Mouse (Mus musculus) cerebellum, postnatal 14 days (tissue): ENCODE data around the gene Sapcd1.
"Not testable (repeated sequence)": the region's sequence is repeated elsewhere in the genome, so short reads cannot be mapped to it uniquely, and the experiment has no call there.

ENCODE experiments used
- DNase-seq, 2 experiments: peaks; one replicate each; pipeline ENCODE4 v3.0.0; 2021; ENCODE audit warnings: mixed read lengths in 2 of 2

Gene Sapcd1

DNA sequence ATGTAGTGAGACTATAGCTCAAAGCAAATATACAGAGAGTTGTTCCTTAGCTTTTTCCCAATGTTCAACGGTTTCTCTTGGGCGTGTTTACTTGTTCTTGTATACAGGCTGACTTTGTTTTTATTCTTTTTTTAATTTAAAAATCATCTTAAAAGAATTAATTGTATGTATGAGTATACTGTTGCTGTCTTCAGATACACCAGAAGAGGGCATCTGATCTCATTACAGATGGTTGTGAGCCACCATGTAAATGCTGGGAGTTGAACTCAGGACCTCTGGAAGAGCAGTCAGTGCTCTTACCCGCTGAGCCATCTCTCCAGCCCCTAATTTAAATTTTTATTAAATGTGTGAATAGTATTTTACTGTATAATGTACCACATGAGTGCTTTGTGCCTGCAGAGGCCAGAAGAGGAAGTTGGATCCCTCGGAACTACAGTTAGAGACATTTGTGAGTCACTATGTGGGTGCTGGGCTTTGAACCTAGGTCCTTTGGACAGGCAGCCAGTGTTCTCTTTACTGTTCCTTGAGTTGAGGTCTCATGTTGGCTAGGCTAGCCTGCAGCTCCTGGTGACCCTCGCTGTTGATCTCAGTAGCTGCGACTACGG, 20.3 kb downstream of the Sapcd1 start:
- DNase-seq = no peak

DNA sequence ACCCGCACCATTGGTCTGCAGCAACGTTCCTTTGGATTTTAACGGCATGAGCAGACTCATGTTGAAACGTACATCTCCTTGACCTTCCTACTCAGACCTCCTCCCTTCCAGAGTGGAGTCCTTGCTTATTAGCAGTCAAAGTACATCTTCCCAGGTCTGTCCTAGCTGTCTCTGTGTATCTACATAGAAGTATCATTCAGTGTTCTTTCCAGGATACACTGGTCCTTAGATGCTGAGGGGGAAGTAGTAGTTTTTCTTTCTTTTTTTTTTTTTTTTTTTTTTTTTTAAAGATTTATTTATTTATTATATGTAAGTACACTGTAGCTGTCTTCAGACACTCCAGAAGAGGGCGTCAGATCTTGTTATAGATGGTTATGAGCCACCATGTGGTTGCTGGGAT, 21.9 kb downstream of the Sapcd1 start:
- DNase-seq = not testable (repeated sequence)

DNA sequence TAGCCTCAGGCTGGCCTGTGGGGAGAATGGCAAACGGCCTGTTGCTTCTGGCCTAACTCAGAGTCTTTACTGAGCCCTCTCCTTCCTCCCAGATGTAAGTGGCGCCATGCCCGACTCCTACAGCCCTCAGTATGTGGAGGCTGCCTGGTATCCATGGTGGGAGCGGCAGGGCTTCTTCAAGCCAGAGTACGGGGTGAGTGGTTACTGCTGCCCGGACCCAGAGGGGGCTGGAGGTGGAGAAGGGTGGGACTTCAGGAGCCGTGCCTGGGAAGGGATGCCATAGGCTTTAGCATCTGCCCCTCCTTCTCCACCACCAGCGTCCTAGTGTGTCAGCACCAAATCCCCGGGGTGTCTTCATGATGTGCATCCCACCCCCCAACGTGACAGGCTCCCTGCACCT, 22.7 kb downstream of the Sapcd1 start:
- DNase-seq = peak in 1 of 2 experiments; percentile 12

DNA sequence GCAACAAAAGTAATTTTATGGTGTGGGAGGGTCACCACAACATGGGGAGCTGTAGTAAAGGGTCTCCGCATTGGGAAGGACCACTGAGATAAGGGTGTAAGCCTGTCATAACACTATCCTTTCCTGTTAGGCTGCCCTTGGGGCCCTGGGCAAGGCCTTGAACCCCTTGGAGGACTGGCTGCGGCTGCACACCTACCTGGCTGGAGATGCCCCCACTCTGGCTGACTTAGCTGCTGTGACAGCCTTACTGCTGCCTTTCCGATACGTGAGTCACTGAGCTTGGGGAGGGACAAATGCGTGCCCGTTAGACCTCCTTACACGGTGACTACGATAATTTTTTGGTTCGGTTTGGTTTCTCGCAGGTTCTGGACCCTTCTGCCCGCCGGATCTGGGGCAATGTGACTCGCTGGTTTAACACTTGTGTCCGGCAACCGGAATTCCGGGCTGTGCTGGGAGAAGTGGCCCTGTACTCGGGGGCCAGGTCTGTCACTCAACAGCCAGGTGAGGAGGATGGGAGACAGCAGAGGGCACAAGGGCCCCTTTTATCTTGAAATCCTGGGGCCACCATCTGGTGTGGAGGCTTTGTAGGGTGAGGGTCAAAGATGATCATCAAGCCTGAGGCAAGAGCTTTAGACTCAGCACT, 23.6 kb downstream of the Sapcd1 start:
- no peak for DNase-seq

DNA sequence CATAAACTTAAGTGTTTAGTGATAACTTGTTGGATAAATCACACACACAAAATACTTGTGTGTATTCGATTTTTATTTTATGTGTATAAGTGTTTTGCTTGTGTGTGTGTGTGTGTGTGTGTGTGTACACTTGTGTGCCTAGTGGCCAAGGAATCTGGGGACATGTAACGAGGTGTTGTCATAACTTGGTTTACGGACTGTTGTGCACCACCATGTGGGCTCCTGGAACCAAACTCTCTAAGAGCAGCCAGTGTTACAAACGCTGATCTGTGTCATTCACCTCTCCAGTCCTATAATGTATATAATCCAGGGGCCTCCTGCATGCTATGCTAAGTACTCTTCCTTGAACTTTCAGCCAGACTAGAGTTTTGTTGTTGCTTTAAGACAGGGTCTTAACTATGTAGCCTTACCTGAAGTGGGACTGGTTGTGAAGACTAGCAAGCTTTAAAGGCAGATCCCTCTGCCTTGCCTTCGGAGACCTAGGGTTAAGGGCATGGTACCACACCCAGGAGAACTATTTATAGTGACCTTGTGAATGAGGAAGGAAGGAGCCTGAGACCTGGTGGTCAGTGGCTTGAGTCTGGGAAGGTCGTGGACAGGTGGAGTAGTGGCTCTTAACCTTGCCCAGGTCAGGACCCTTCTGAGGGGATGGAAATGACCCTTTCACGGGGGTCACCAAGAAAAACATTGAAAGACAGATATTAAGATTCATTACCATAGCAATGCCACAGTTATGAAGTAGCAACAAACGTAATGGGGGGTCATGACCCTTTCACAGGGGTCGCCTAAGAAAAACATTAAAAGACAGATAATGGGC, 24.6 kb downstream of the Sapcd1 start:
- DNase-seq = no peak

DNA sequence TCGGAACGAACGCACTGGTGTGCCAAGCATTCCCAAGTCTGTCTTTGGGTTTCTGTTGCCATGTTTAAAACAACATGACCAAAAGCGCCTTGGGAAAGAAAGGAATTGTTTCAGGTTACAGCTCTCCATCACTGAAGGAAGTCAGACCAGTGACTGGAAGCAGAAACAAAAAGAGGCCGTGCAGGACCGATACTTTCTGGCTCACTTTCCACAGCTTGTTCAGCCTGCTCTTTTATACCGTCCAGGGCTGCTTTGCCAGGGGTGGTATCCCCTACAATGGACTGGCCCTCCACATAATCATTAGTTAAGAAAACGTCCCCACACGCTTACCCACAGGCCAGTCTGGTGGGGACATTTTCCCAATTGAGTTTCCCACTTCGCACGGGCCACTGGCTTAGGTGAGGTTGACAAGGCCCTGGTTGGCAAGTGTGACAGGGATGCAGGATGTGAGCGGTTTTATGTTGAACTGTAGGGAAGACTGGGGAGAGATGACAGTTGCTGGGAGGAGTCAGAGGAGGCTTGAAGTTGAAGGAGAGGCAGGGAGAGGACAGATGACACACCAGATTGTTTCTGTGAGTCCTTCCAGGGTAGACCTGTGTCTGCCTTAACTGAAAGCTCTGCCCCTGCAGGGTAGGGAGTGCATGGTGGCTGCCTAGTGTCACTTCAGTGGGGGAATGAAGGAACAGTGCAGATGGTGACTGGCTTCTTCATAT, 25.5 kb downstream of the Sapcd1 start:
- peak in 1 of 2 experiments; percentile 24 for DNase-seq

DNA sequence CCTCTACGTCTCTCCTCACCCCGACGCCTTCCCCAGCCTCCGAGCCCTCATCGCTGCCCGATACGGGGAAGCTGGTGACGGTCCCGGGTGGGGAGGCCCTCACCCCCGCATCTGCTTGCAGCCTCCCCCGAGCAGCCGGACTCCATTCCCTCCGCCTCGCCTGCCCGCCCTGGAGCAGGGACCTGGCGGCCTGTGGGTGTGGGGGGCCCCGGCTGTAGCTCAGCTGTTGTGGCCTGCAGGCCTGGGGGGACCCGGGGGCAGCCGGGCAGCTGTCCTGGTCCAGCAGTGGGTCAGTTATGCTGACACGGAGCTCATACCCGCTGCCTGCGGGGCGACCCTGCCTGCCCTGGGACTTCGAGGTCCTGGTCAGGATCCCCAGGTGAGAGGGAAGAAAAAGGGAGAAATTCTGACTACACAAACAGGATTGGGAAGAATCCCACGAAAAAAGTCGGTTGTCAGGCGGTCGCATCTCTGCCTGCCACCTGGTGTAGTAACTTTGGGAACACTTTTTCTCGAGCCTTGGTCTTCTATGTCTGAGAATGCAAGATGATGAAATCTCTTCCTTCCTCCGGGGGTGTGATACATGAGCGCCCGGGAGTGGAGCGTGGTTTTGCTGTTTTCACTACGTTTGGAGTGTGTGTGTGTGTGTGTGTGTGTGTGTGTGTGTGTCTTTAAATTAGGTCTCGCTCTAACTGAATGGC, 26.2 kb downstream of the Sapcd1 start:
- peak; percentile 41 to 53 for DNase-seq

DNA sequence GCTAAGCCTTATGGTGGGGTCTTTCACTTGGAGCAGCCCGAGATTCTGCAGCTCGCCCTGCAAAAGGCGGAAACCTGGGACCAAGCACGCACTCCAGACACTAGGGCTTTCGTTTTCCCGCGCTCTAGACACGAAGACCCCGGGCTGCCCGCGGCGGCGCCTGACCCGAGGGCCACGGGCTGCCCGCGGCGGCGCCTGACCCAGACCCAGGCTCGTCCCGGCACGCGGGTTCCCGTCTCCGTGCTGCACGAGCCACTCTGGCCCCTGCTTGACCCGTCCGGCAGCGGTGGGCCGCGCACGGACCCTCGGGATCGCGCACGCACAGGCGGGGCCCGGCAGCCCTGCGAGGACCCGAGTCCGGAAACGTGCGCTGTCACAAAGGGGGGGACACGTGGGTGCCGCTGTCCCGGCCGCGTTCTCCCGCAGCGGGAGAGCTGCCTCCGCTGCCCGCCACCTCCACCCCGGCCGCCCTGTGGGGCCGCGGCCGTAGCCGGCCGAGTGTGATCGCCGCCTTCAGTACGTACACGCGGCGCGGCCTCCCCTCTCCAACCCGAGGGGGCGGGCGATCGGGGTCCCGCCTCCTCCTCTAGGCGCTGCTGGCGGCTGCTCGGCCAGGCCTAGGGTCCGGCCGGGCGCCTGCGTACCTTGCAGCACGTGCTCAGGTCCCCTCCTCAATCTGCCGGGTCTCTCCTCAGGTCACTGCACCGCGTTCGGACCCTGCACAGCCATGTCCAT, 26.9 kb downstream of the Sapcd1 start, which contains the start of gene Vars:
Vars (plus strand) TSS at position 271 of the 735 bp plus-strand sequence.
- DNase-seq = peak; percentile 85 to 88

DNA sequence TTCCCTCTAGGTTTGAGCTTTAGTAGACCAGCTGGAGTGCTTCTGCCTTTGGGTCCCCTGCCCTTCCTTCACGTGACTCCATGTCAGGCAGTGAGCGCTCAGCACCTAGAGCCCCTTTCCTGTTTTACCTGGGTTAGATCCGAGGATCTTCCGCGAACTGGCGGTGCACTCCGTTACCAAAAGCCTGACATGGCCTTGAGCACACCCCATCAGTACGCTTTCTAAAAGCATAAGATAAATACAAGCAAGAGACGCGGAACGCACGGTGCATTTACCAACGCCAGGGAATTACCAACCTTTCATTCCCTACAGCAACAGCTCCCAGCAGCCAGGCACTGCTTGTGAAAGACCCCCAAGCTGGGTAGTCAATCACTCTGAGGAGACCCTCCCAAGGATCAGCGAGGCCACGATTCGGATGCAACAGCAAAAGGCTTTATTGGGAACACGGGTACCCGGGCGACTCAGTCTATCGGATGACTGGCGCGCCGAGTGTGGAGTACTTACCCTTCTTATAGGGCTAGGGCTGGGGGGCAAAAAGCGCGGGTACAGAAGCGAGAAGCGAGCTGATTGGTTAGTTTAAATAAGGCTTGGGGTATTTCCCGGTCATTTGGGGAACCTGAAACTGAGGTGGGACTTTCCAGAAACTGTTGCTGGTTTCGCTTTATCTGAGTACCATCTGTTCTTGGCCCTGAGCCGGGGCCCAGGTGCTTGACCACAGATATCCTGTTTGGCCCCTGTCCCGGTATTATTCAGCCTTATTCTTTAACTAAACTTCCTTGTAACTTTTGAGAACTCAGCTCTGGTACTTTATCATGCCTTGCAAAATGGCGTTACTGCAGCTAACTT, 27.7 kb downstream of the Sapcd1 start:
- DNase-seq = peak in 1 of 2 experiments; percentile 12

DNA sequence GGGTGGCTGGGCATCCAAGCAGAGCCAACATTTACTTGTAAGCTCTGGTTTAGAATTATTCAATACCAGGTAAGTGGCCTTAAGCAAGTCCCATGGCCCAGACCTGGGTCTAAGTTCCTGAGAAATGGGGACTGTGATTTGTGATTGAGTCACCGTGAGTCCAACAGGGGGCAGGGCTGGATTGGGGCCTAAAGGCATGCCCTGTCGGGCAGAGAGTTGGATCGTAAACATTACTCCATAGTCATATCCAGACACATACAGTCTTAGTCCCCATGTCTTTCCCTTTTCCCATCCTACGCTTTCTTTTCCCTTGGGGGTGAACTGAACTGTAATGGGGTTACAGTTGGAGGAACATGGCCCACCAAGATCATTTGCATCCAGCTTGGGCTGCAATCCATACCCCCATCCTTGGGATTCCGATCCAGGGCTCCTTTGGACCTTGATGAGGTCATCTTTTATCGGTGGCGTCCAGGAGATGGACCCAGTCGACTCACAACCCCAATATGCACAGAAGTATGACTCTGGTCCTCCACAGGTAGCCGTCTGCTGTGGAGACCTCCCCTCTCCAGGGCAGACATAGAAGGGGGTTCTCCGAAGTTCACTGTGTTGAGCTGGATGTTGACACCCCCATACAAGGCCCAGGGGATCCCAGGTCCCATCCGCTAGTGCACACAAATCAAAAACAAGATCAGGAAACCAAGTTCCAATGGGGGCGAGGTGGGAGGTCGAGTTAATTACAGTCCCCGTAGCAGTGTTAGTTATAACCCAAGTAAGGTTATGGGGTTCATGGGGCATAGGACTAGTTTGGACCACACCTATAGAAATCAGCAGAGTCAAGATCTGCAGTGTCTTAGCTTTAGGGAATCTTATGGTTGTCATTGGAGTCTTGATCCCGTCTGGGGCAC, 29.0 kb downstream of the Sapcd1 start:
- no peak for DNase-seq

DNA sequence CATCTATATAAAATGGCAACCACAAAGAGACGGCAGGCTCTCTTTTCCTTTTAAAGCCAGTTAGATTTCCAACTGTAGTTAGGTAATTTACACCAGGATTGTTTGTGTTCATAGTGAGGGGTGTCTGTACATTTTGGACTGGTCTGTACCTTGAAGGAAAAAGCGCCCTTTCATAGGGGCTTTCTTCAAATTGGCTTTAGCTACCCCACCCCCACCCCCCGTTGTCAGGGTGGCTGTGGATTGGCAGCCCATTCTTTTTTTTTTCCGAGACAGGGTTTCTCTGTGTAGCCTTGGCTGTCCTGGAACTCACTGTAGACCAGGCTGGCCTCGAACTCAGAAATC, 30.7 kb downstream of the Sapcd1 start:
- no peak for DNase-seq

DNA sequence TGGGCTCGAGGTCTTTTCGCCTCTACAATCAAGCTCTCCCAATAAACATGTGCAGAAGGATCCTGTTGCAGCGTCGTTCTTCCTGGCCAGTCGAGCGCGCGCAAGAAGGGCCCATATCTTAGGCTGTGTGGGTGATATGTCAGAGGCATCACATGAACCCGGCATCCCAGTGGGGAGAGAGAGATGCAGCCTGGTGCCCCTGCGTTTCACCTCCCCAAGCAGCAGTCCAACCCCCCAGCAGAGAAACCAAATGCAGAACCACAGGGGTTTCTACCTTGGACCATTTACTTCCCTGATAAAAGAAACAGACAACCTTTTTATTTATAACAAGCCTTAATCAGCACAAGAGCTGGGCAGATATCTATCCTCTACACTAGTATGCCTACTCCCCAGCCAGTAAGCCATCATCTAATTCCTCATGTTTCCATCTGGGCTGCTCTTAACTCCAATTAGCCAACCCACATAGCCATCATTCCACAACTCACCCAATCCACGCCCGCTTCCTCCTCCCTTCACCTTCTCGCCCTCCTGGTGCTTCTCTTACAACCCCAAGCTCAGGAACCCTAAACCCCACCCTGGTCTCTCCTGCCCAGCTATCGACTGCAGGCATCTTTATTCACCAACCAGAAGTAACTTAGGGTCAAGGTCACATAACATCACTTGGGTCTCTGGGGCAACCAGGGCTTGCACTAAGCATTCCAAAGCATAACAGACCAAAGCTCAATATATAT, 31.2 kb downstream of the Sapcd1 start:
- DNase-seq = no peak

DNA sequence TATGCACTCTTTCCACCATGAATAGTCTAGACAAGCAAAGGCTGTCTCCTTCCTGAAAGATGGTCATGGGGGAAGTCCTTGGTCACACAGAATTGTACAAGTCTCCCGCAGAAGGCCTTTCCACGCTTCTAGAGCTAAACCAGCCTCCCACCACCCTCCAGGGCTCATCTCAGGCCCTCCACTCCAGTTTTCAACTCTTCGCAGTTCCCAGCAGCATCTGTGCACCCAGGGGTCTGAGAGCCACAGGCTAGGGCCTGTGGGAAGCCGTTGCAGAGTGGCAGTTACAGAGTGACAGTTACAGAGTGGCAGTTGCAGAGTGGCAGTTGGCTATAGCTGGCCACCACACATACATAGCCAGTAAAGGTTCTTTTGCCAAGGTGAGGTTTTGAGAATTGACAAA, 31.9 kb downstream of the Sapcd1 start:
- DNase-seq = not testable (repeated sequence)

DNA sequence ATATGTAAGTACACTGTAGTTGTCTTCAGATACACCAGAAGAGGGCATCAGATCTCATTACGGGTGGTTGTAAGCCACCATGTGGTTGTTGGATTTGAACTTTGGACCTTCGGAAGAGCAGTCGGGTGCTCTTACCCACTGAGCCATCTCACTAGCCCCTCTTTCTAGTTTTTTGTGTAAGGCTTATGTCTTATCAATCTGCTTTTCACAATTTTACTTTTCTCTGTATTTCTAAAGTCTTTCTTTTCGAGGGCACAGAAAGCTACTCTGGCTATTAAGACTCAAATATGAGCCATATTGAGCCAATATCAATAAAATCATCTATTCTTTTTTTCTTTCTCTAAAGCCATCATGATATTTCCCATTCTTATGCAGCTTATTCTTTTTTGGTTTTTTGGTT, 32.6 kb downstream of the Sapcd1 start:
- DNase-seq = not testable (repeated sequence)

DNA sequence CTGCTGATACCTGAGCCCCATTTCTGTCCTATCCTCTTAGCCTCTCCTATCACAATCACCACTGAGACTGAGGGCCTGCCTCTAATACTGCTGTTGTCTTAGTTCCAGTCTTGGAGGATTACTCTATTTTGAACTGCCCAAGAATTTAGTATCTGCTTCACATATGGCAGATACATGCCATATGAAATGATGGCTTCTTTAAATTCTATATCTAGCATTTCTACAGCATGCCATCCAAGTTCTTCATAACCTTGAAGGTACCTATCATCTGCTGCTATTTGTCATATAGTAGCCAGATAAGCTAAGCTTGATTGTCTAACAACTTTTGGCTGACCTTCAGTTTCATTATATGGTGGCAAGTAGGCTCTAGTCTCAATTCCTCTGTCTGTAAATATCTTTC, 33.1 kb downstream of the Sapcd1 start:
- DNase-seq = no peak

DNA sequence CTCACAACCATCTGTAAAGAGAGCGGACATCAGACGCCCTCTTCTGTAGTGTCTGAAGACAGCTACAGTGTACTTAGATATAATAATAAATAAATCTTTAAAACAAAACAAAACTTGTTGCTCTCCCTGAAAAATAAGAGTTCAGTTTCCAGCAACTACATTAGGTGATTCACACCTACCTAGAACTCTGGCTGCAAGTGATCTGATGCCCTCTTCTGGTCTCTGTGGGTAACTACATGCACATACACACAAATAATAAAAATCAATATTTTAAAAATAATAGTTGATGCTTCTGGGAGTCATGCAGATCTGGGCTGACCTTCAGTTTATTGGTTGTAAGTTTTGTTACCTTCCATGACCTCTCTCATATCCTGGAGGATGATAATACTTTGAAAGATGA, 43.6 kb downstream of the Sapcd1 start:
- DNase-seq = peak; percentile 44 to 50

DNA sequence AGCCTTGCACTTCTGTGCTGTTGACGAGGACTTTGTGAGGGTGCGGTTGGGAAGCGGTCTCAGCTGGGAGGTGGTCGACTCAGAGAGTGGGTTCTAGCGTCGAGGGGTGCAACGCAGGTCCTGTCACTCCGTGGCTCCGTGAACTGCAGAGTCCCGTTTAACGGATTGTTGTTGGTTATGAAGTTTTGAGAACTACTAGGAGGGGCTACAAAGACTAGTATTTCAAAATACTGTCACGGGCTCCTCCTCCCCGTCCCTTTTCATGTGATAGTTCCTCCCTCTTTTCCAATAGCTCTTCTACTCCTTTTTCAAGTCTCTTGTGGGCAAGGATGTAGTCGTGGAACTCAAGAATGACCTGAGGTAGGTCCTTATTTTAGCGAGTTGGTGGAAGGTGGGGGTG, 45.5 kb downstream of the Sapcd1 start:
- DNase-seq = no peak

DNA sequence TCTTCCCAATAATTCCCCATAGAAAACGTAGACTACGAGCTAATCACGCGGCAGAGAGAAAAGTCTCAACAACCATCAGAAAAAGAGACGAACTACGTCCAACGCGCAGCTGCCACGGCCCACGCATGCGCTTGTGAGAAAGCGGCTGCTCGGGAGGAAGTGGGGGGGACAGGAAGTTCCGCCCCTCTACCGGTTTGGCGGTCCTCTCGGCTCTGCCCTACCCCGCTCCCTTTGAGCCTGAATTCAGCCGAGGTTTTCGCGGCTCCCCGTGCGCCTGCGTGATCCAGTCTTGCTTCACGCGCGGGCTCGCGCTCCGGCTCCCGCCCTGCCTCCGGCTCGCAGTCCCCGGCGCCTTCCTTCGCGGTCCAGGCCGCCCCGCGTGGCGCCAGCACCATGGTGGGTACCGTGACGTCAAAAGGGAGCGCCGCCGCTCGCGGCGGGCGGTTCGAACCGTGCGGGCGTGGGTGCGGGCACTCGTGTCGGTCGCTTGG, 46.1 kb downstream of the Sapcd1 start, which contains the start of gene Lsm2:
Lsm2 (plus strand) TSS at position 173 of the 491 bp plus-strand sequence.
- DNase-seq = peak; percentile 89 to 92

DNA sequence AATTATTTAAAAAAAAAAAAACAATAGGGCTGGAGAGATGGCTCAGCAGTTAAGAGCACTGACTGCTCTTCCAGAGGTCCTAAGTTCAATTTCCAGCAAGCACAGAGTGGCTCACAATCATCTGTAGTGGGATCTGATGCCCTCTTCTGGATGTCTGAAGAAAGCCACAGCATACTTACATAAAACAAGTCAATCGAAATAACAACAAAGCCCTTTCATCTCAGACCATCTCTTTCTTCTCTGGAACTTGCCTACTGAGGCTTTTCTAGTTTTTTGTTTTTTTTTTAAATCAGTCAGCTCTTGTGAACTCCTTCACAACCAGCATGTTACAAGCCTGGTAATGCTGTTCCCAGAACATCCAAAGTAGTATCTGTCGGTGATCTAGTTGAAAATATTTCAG, 47.2 kb downstream of the Sapcd1 start:
- DNase-seq = peak; percentile 33 to 49
